Mouse (Mus musculus): ENCODE measurements around the gene Nfe2l2. TPM values are rescaled to one million over a fixed set of nuclear protein-coding genes. Genes with fewer than 3 reads are reported as not detected.

Nfe2l2 gene
- total RNA-seq (2014; rRNA removed): 7.6 and 7.7 TPM in 2 replicates
- polyA plus RNA-seq (2015; fragmentation: Nextera tagmentation; extraction: Ambion mirVana): 12.6 and 14.1 TPM in 2 replicates

- H3K27me3 ChIP-seq (ENCODE audit: insufficient read depth, low read length): 0 out of 2 replicates have a peak, but pooled peaks cover 4% of the 10 kb centered on the region
- peak; percentile 5; the same call in 1 of the 2 replicates for TF ChIP-seq CTCF (IDR thresholded peaks at IDR 0.05; ENCODE audit: low read depth)
- DNase-seq (peak; percentile 55), ATAC-seq (peak; percentile 81)
- peak within 1 kb of the TSS; percentile 36 for H3K4me3 ChIP-seq (ENCODE audit: low read depth, low read length)
- peaks cover 4% of the 10 kb centered on the region; the same call in 1 of the 2 replicates for H3K9me3 ChIP-seq (ENCODE audit: low read length)
- H3K36me3 ChIP-seq (ENCODE audit: insufficient read depth): no peaks in the 10 kb centered on the region
- peak within 1 kb of the TSS; percentile 79 for H3K4me2 ChIP-seq (ENCODE audit: low read depth)
- peaks cover 5% of the 10 kb centered on the region; the same call in 1 of the 2 replicates for H3K4me1 ChIP-seq (ENCODE audit: insufficient read depth)
- H3K9ac ChIP-seq: peak within 1 kb of the TSS; percentile 48
- 2% methylated on average over 52 of the region's 58 CpGs for WGBS
- H3K27ac ChIP-seq (ENCODE audit: low read depth, low read length): peak within 1 kb of the TSS; percentile 80
Measured at GRCm38 (mm10) chr2:75704234-75705161, at the start of gene Nfe2l2. Gene Nfe2l2 (minus strand): TSS chr2:75704641.

- no peak overlapping the region for H3K27ac ChIP-seq (ENCODE audit: low read depth, low read length)
- 82% methylated on average over 22 of the region's 22 CpGs for WGBS
- H3K9ac ChIP-seq: no peak overlapping the region
- no peak overlapping the region for H3K4me3 ChIP-seq (ENCODE audit: low read depth, low read length)
- DNase-seq (no peak), ATAC-seq (no peak)
- no peak overlapping the region for H3K4me2 ChIP-seq (ENCODE audit: low read depth)
- no peaks in the 10 kb centered on the region for H3K4me1 ChIP-seq (ENCODE audit: insufficient read depth)
- no peaks in the 10 kb centered on the region for H3K27me3 ChIP-seq (ENCODE audit: insufficient read depth, low read length)
- TF ChIP-seq CTCF (IDR thresholded peaks at IDR 0.05; ENCODE audit: low read depth): no peak
- no peaks in the 10 kb centered on the region for H3K9me3 ChIP-seq (ENCODE audit: low read length)
- no peaks in the 10 kb centered on the region for H3K36me3 ChIP-seq (ENCODE audit: insufficient read depth)
Measured at GRCm38 (mm10) chr2:75752306-75753175, 48.1 kb upstream of the Nfe2l2 start.

- H3K27ac ChIP-seq (ENCODE audit: low read depth, low read length): no peak overlapping the region
- WGBS: 59% methylated on average over 6 of the region's 6 CpGs
- no peaks in the 10 kb centered on the region for H3K27me3 ChIP-seq (ENCODE audit: insufficient read depth, low read length)
- H3K4me1 ChIP-seq (ENCODE audit: insufficient read depth): no peaks in the 10 kb centered on the region
- no peak overlapping the region for H3K9ac ChIP-seq
- TF ChIP-seq CTCF (IDR thresholded peaks at IDR 0.05; ENCODE audit: low read depth): no peak
- ATAC-seq: no peak
- no peaks in the 10 kb centered on the region for H3K9me3 ChIP-seq (ENCODE audit: low read length)
- no peaks in the 10 kb centered on the region for H3K36me3 ChIP-seq (ENCODE audit: insufficient read depth)
- H3K4me2 ChIP-seq (ENCODE audit: low read depth): no peak overlapping the region
- H3K4me3 ChIP-seq (ENCODE audit: low read depth, low read length): no peak overlapping the region
- no peak for DNase-seq
Measured at GRCm38 (mm10) chr2:75751896-75752295, 47.5 kb upstream of the Nfe2l2 start.

GRCm38 (mm10) chr2:75750869-75751268 is 46.4 kb upstream of the Nfe2l2 start:
- DNase-seq (no peak), ATAC-seq (no peak)
- Histone ChIP-seq H3K9me3 (ENCODE audit: low read length) (no peaks in the 10 kb centered on the region), H3K36me3 (ENCODE audit: insufficient read depth) (no peaks in the 10 kb centered on the region), H3K4me3 (ENCODE audit: low read depth, low read length) (no peak overlapping the region), H3K9ac (no peak overlapping the region), H3K4me2 (ENCODE audit: low read depth) (no peak overlapping the region), H3K4me1 (ENCODE audit: insufficient read depth) (no peaks in the 10 kb centered on the region), H3K27ac (ENCODE audit: low read depth, low read length) (no peak overlapping the region), H3K27me3 (ENCODE audit: insufficient read depth, low read length) (no peaks in the 10 kb centered on the region)
- 89% methylated on average over 10 of the region's 10 CpGs for WGBS
- TF ChIP-seq CTCF (IDR thresholded peaks at IDR 0.05; ENCODE audit: low read depth): no peak

GRCm38 (mm10) chr2:75750043-75750718 is 45.7 kb upstream of the Nfe2l2 start:
- H3K36me3 ChIP-seq (ENCODE audit: insufficient read depth): no peaks in the 10 kb centered on the region
- TF ChIP-seq CTCF (IDR thresholded peaks at IDR 0.05; ENCODE audit: low read depth): no peak
- H3K4me1 ChIP-seq (ENCODE audit: insufficient read depth): no peaks in the 10 kb centered on the region
- DNase-seq (peak; percentile 13), ATAC-seq (no peak)
- H3K9ac ChIP-seq: no peak overlapping the region
- H3K9me3 ChIP-seq (ENCODE audit: low read length): no peaks in the 10 kb centered on the region
- H3K27ac ChIP-seq (ENCODE audit: low read depth, low read length): no peak overlapping the region
- WGBS: 74% methylated on average over 2 of the region's 2 CpGs
- no peaks in the 10 kb centered on the region for H3K27me3 ChIP-seq (ENCODE audit: insufficient read depth, low read length)
- no peak overlapping the region for H3K4me3 ChIP-seq (ENCODE audit: low read depth, low read length)
- H3K4me2 ChIP-seq (ENCODE audit: low read depth): no peak overlapping the region

- no peak for DNase-seq
- H3K36me3 ChIP-seq (ENCODE audit: insufficient read depth): no peaks in the 10 kb centered on the region
- H3K4me2 ChIP-seq (ENCODE audit: low read depth): no peak overlapping the region
- H3K4me3 ChIP-seq (ENCODE audit: low read depth, low read length): no peak overlapping the region
- ATAC-seq: no peak
- H3K4me1 ChIP-seq (ENCODE audit: insufficient read depth): no peaks in the 10 kb centered on the region
- H3K27ac ChIP-seq (ENCODE audit: low read depth, low read length): no peak overlapping the region
- no peaks in the 10 kb centered on the region for H3K9me3 ChIP-seq (ENCODE audit: low read length)
- 89% methylated on average over 6 of the region's 6 CpGs for WGBS
- TF ChIP-seq CTCF (IDR thresholded peaks at IDR 0.05; ENCODE audit: low read depth): no peak
- H3K27me3 ChIP-seq (ENCODE audit: insufficient read depth, low read length): no peaks in the 10 kb centered on the region
- H3K9ac ChIP-seq: no peak overlapping the region
Measured at GRCm38 (mm10) chr2:75748841-75749240, 44.4 kb upstream of the Nfe2l2 start.

Data from forebrain, postnatal 0 days (tissue).